Mouse (Mus musculus): ENCODE data around the gene Rnf41.

DNA sequence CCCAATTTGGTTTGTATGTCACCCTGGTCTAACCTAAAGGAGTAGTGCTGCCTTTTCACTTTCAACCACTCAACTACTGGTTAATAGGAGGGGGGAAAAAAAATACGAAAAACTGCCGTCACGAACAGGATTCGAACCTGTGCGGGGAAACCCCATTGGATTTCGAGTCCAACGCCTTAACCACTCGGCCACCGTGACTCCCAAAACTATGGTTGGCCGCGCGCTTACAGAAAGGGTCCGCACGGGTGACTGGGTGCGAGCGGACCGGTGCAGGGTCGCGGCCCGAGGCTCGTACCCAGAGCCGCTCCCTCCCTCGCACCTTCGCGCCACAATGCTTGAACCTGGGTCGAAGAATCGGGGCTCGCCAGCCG lies 46.9 kb downstream of the Rnf41 start:
- TF ChIP-seq POLR2A (IDR thresholded peaks at IDR 0.05; ENCODE audit: control insufficient read depth, low read depth, low read length) (no peak), CTCF (IDR thresholded peaks at IDR 0.05; ENCODE audit: control insufficient read depth, insufficient read depth, insufficient replicate concordance, low read depth, low read length) (no peak)

Data from testis, adult 2 months (tissue).